Mouse (Mus musculus): ENCODE measurements around the gene Vps11.
"Not testable (repeated sequence)": the region's sequence is repeated elsewhere in the genome, so short reads cannot be mapped to it uniquely, and the experiment has no call there.

DNA sequence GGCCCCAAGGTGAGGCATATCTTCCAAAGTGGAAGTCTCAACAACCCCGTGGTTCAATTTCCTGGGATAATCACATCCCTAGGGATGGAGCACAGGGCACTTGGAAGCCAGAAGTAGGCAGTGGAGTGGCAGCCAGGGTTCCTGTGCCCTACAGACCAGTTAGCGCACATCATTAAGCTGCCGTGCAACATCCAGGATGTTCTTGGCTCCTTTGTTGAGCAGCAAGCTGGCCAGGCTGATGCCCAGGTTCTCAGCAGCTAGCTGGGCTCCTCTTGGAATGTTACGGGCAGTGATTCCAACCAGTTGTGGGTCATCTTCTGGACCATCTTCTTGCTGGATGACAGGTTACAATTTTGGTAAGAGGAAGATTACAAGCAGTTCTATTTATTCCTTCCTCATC is 25.0 kb downstream of the Vps11 start:
- TF ChIP-seq CTCF (IDR thresholded peaks at IDR 0.05; ENCODE audit: extremely low read depth, insufficient read length, insufficient replicate concordance, low read depth, low read length); POLR2A (IDR thresholded peaks at IDR 0.05; ENCODE audit: low read depth, low read length): not testable (repeated sequence)

Data from small intestine, adult 2 months (tissue).